Mouse (Mus musculus) right cerebral cortex, postnatal 25 days (tissue): ENCODE results near the gene Ckb.
"Not testable (repeated sequence)": the region's sequence is repeated elsewhere in the genome, so short reads cannot be mapped to it uniquely, and the experiment has no call there.

ENCODE experiments used
- DNase-seq: peaks from one replicate; pipeline ENCODE4 v3.0.0; 2022

Gene Ckb

GRCm38 (mm10) chr12:111672176-111672575 lies at the start of gene Ckb:
Gene Ckb, minus strand, starts transcription at chr12:111672338.
- peak; percentile 93 for DNase-seq

- DNase-seq = no peak
Measured at GRCm38 (mm10) chr12:111720222-111720621, 48.1 kb upstream of the Ckb start.

DNA sequence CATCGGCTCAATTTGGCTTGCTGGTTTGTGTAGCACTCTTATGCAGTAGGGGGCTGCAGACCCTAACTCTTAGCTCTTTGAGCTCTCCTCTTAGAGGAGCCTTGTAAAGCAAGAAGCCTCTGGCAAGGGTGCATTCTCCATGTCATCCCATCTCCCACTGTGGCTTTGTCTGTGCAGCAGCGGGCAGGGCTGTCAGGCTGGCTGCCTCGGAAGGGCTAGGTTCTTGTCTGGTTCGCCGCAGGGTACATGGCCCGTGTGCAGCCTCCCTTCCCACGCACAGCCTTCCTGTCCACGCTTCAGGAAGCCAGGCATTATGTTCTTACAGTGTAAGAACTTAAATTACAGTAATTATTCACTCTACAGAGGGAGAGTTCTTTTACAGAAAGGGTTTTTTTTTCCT lies 46.5 kb upstream of the Ckb start:
- no peak for DNase-seq

GRCm38 (mm10) chr12:111716505-111716904 lies 44.4 kb upstream of the Ckb start:
- DNase-seq = no peak

DNA sequence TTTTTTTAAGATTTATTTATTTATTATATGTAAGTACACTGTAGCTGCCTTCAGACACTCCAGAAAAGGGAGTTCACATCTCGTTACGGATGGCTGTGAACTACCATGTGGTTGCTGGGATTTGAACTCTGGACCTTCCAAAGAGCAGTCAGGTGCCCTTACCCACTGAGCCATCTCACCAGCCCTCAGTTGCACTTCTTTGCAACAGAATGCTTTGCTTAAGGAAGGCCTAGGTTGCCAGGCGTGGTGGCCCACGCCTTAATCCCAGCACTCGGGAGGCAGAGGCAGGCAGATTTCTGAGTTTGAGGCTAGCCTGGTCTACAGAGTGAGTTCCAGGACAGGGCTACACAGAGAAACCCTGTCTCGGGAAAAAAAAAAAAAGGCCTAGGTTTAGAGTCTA lies 41.7 kb upstream of the Ckb start:
- DNase-seq = not testable (repeated sequence)

DNA sequence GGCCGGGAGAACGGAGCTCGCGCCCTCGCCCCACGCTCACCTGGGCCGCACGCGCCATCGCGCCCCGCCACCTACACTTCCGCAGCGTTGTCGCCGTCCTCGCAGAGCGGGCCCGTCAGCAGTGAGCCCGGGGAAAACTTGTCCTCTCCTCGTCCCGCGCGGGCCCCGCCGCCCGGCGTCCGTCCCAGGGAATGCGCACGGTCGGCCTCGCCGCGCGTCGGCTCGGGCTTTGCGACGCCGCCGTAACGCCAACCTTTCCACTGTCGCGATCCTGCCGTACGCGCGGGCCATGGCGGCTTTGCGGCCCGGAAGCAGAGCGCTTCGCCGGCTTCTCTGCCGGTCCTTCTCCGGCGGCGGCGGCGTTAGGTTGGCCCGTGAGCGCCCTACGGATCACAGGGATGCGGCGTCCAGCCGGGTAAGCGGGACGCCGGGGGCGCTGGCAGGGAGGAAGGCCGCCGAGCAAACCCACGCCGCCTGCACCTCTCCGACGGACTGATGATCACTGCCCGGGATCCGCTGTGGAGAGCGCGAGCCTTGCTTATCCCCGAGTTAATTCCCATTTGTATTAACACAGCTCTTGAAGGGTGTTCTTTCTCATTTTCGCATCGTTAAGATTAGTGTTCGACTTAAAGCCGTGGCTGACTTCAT lies 41.0 kb upstream of the Ckb start, which contains the start of the genes Bag5 and Apopt1:
Gene Bag5, minus strand, starts transcription at position 254 of the 648 bp plus-strand sequence.
Gene Apopt1, plus strand, starts transcription at position 258 of the 648 bp plus-strand sequence.
- peak; percentile 95 for DNase-seq

- DNase-seq = no peak
Measured at GRCm38 (mm10) chr12:111712476-111712875, 40.3 kb upstream of the Ckb start.

DNA sequence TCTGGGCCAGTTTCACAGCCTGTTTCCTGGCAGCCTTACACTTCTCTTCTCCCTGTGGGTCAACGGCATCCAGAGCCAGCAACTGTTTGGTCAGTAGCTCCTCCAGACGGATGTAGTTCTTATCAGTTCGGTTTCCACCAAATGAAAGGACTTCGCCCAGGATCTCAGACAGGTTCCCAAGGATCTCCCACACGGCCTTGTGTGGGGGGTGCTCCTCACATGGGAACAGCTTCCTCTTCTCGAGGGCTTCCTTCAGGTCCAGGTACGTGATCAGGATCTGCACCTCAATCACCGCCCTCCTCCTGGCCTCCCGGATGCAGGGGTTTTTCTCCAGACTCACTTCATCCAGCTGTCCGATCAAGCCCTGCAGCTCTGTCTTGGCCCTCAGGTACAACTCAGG lies 38.0 kb upstream of the Ckb start:
- DNase-seq = no peak

DNA sequence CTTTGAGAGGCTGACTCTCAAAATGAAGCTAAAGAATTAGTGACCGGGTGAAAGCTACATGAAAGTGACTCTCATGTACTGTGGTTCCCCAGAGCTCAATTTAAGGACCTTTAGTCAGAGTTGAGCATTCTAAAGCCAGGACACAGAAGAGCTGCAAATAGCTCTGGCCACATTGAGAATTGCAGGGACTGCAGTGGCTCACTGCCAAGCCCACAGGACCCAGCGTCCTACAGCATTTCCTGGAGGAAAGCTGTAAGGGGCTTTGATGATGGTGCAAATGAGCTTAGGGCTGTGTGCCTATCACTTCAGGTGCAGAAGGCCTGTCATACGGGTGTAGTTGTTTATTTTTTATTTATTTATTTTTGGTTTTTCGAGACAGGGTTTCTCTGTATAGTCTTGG lies 36.0 kb upstream of the Ckb start:
- no peak for DNase-seq

- no peak for DNase-seq
Measured at GRCm38 (mm10) chr12:111705186-111705973, 33.2 kb upstream of the Ckb start.

DNA sequence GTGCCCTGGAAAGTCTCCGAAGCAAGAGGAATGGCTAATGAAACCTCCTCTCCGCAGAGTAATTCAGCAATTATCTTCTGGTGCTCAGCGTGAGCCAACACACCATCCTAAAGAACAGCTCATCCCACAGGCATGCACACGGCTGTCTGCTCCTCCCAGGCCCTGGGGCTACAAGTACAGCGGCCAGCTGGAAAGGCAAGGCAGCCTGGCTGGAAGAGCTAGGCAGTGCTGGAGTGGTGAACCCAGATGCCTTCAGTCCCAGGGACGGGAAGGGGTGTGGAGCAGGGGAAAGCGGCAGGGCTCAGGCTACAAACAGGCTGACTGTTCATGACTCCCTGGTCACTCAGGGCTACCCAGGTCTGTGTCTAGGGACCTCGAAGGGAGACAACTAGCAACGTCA lies 32.5 kb upstream of the Ckb start:
- DNase-seq = no peak

GRCm38 (mm10) chr12:111703301-111703700 lies 31.2 kb upstream of the Ckb start:
- no peak for DNase-seq

- no peak for DNase-seq
Measured at GRCm38 (mm10) chr12:111700920-111701458, 28.9 kb upstream of the Ckb start.

DNA sequence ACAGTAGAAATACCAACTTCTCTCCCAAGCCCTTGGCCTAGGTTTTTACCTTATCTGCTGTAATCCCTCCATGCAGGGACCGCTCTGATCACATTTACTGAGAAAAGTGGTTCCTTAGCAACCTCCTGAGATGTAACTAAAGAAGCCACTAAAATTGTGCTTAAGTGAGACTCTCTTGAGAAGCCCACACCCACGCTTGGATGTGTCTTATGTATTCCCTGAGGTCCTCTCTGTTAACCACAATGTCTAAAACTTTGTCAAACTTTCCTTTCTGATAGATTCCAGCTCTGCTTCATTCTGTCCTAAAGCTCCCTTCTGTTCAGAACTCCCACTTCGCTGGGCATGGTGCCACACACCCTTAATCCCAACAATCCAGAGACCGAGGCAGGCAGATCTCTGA lies 27.4 kb upstream of the Ckb start:
- DNase-seq = no peak

DNA sequence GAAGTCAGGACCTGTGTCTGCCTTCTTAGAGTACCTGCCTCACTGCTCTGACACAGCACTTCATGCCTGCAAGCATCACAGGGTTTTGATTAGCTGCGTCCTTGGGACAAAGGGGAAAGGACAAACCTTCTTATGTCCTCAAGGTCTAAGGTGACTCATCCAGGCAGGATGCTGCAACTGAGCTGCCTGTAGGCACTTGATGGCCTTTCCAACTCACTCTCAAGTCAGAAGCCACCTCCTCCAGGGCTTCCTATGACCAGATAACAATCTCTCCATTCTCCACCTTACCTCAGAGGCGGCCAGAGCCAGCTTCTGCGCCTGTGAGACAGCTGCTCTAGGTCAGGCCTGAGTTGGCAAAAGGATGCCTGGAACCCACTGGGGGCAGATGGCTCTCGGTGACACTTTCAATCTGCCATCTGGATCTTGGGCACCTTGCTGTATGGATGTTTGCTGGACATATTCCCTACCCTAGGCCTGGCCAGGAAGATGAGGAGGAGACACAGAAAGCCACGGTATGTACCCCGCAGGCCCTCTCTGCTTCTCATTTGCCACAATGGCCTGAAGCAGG lies 26.3 kb upstream of the Ckb start:
- no peak for DNase-seq

DNA sequence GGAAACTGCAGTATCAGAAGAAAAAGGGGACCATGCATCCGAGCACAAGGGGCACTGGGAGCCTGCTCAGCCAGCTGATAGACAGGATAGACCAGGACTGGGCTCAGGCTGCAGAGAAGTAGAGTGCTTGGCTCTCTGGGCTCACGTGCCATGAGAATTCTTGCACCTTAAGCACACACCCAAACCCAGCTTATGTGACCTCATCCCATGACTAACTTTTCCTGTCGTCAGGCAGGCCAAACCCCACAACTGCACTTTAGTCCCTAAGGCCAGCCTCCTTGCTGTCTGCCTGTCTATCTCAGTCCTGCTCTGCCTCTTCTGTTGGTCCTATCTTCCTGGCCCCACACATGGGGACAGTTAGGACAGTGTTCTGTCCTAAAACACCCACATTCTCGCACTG lies 25.6 kb upstream of the Ckb start:
- no peak for DNase-seq

DNA sequence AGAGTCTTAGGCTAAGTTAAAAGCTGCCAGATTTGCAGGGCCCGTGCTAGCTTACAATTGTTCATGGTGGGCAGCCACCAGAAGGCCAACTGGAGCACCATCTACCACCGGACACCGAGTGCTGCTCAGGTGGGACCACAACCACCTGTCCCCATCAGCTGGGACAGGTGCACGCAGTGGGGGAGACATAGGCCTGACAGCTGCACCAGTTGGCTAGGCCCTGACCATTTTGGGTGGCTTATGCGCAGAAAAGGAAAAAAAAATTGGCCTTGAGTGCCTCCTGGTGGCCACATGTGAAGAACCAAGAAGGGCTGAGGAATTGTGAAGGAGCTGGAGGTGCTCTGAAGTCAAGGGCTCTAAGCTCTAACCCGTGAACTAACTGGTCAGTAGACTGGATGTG lies 24.1 kb upstream of the Ckb start:
- DNase-seq = peak; percentile 68

DNA sequence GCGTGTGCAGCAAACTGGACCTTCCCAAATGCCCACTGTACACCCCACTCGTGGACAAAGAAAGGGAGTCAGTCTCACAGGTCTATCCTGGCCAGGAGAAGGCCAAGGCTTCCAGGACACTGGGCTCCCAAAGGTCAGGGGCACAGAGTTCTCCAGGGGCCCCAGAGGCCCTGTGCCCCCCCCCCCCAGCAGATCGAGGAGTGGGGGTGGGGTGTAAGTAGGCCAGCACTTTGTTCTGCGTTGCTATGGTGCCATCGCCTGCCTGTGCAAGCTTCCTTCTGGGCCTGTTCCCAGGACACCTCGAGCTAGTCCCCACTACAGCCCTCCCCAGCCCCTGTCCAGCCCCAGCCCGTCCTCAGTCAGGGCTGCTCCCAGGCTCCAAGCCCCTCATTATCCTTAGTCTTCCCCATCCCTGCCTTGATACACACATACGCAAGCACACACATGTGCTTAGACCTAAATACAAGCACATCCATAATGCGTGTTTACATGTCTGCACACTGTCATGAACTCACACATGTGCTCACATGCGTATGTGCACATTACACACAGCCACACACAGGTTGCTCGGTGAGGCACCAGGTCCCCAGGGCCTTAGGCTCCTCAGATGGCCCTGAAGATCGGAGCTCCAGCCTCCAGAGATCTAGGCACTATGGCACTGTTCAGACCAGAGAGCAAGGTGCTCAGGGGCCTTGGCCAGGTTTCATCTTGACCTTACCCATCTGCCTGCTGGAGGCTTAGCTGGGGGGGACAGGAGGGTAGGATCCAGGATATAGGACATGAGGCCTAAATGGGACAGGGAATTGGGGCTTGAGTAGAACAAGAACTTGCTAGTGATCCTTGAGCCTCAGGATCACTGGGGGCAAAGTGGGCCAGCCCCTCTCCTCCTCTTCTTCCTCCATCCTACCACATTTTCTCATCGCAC lies 23.0 kb upstream of the Ckb start:
- peak; percentile 64 for DNase-seq

- DNase-seq = no peak
Measured at GRCm38 (mm10) chr12:111694271-111694781, 22.2 kb upstream of the Ckb start.

DNA sequence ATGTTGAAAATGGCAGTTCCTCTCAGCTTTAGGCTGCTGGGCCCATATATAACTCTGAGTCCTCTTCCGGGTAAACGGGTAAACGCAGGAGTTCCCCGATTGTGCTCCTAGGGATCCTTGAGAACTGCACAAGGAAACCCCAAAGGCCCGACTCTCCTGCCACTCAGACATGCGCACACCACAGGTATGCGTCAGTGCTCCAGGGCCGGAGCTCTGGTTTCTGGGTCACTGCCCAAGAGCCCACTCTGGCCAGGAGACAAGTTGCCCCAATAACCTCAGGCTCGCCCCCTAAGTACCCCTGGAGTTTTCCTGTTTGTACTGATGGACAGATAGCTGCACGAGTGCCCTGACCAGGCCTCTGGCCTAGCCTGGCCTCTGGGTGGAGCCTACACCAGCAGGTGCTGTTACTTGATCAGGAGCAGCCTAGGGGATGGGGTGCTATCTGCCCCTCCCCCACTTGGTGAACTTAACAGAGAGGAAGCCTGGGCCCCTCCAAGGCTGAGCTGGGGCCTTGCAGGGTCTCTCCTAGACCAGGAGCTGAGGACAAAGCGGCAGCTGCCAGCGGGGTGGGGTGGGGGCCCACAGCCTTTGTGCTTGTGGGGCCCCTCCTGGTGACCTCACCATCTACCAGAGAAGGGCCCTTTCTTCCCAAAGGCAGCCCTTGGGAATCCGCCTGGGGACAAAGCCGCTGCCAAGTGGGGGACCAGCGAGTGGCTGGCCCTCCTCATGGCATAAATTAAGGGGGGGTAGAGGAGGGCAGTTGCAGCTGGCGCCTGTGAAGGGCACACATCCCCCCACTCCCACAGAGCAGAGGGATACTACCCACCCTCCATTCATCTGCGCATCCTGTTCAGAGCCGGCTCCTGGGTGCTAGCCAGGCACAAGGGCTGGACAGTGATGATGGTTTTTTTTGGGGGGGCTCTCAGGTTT lies 21.5 kb upstream of the Ckb start:
- DNase-seq = peak; percentile 68

DNA sequence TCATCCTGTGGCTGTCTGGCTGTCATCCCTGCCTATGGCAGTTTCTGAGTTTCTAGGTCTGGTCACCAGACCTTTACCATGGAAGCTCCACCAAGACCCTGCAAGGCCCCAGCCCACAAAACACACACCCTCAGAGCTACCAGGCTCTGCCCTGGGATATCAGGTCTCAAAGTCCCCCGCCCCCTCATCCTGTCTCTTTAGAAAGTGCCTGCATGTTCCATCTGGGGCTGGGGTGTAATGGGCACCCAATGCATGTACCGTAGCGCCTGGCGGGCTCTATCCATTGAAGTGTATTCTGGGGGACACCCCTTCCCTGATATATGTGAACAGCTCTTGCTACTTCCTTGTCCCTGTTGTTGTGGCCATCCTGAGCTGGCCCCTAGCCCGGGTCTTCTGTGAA lies 20.8 kb upstream of the Ckb start:
- no peak for DNase-seq
